16 mouse cellular contexts compared by ENCODE assay signal in the genomic region with DNA sequence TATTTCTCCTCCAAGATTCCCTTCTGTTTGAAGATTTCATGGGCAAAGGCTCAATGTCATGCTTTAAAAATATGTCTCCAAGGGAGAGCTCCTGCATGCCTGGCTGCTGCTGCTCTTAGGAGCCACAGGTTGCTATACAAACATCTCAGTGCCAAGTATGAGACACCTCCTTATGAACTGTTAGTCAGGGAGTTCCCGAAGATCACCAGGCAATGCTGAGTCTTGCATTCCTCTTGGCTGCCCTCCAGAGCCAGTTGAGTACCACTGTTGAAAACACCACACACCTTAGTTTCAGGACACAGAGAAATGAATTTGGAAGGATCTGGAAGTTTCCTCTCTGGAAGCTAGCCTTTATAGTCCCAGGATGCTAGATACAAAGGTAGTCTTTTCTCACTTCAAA.
"Had no signal": no experiment of that assay in that cellular context is flagged by ENCODE, and none has a peak within 500 bp of the region (broad histone marks: within the 10 kb centered on the region; RNA-seq: fewer than 3 reads in every experiment).

No protein-coding gene starts in this region.

- ATAC-seq: hindbrain, postnatal 0 days; intestine, embryonic 16.5 days; liver, embryonic 12.5 days had no signal

- DNase-seq: gastrocnemius, adult 2 months; gastrocnemius, postnatal 10 days; gastrocnemius, postnatal 36 days; heart, adult 11 months; heart, adult 2 months; heart, postnatal 14 days; heart, postnatal 36 days; kidney, adult 11 months; kidney, adult 2 months; kidney, adult 9 months; layer of hippocampus, adult 9-11 months; layer of hippocampus, postnatal 36 days; left cerebral cortex, postnatal 4 days had no signal
